Mouse (Mus musculus): ENCODE measurements around the gene Ap3b1. TPM values are rescaled to one million over a fixed set of nuclear protein-coding genes. Genes with fewer than 3 reads are reported as not detected.

The Ap3b1 gene
- polyA plus RNA-seq, 1 experiment from 2014 or later = 169 TPM

DNA sequence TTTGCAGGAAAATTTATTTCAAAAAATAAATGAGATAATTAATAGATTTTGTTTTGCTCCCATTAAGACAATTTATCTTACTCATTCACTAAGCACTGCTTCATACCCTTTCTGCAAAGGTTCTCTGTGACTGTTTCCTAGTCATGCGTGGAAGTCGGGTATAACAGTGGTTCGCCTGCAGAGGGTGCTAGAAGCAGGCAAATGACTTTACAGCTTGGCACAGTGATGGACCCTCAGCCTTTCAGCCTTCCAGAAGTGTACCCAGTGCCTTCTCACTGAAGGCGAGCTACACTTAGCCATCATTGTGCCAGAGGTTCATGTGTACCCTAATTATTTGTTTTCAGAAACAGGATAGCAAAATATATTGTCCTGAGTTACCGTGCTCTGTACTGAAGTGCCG, 92.5 kb downstream of the Ap3b1 start:
- peaks cover 78% of the 10 kb centered on the region for H3K36me3 ChIP-seq (ENCODE audit: inconsistent target)
- 79% methylated on average over 6 of the region's 6 CpGs for WGBS (ENCODE audit: missing documents)
- H3K79me2 ChIP-seq (ENCODE audit: inconsistent target) = no peaks in the 10 kb centered on the region

DNA sequence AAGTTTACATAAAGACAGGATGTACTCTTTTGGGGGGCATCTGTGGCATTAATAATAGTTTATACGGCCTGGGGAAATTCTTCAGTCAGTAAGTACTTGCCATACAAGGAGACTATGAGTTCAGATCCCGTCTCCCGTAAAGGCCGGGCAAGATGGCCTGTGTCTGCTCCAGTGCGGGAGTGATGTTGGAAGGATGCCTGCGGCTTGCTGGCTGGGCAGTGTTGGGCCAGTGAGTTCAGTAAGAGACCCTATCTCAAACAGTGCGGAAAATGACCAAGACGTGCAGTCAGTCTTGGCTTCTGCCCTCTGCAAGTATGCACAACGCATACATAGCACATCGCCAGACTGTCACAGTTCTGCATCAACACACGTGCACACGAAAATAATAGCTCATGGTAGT, 95.4 kb downstream of the Ap3b1 start:
- Histone ChIP-seq H3K79me2 (ENCODE audit: inconsistent target) (no peaks in the 10 kb centered on the region), H3K36me3 (ENCODE audit: inconsistent target) (peaks cover 79% of the 10 kb centered on the region), H3K27ac (no peak overlapping the region), H3K4me3 (ENCODE audit: inconsistent target) (no peak overlapping the region)
- WGBS (ENCODE audit: missing documents) = 94% methylated on average over 10 of the region's 12 CpGs

More for the DNA sequence above, 92.5 kb downstream of the Ap3b1 start:
- Histone ChIP-seq H3K4me3 (ENCODE audit: inconsistent target) (no peak overlapping the region), H3K27ac (no peak overlapping the region)

DNA sequence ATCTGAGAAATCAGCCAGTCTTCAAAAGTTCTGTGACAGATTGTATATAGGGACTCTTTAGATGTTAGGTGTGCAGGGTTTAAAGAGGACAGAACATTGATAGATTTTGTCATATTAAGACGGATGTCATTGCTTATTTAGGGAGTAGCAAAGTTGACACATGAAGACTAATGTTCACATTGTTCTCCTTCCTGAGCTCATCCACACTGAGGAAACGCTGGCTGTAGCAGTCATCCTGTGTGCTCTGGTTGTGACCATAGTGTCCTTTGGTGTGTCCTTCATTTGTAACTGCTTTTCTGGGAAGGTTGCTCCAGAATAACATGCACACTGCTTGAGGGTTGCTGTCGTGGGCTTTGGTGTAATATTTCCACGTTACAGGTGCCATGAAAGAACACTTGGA, 100.4 kb downstream of the Ap3b1 start:
- Histone ChIP-seq H3K36me3 (ENCODE audit: inconsistent target) (peaks cover 80% of the 10 kb centered on the region), H3K79me2 (ENCODE audit: inconsistent target) (no peaks in the 10 kb centered on the region), H3K27ac (no peak overlapping the region), H3K4me3 (ENCODE audit: inconsistent target) (no peak overlapping the region)
- WGBS (ENCODE audit: missing documents) = 93% methylated on average over 4 of the region's 4 CpGs

DNA sequence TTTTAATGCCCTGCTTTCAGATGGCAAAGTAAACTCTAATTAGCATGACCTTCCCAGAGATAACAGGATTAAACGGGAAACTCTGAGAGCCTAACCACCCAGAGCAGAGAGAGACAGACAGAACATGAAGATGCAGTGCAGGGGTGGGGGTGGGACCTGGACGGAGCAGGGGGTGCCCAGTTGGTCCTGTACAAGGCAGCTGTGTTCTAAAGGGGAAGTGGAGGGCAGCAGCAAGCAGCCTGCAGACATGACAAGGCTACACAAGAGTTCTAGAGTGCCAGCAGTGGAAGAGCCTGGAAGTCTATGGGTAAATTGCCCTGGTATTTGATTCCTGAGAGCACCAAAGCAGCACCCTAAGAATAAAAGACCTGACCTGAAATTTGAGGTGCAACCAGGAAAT, 105.5 kb downstream of the Ap3b1 start:
- Histone ChIP-seq H3K79me2 (ENCODE audit: inconsistent target) (no peaks in the 10 kb centered on the region), H3K27ac (no peak overlapping the region), H3K4me3 (ENCODE audit: inconsistent target) (no peak overlapping the region), H3K36me3 (ENCODE audit: inconsistent target) (peaks cover 37% of the 10 kb centered on the region)
- 40% methylated on average over 2 of the region's 2 CpGs for WGBS (ENCODE audit: missing documents)

DNA sequence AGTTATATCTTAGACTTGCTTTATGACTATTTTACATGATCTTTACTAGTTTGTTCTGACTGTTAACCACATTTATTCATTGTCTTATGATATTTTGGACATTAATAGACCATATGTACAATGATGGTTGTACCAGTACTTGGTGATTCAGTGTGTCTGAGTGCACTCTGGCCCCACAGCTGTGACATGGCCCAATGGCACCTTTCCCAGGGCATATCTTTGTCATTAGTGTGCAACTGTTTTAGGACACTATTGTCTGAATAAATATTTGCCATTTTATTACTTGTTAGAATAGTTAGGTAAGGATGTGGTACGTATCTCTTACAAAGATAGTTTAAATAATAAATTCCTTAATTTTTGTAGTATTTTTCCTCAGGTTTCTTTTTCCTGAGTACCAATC, 109.8 kb downstream of the Ap3b1 start:
- WGBS (ENCODE audit: missing documents) = 100% methylated on average over 1 of the region's 1 CpGs
- Histone ChIP-seq H3K79me2 (ENCODE audit: inconsistent target) (no peaks in the 10 kb centered on the region), H3K36me3 (ENCODE audit: inconsistent target) (peaks cover 44% of the 10 kb centered on the region), H3K4me3 (ENCODE audit: inconsistent target) (no peak overlapping the region), H3K27ac (no peak overlapping the region)

DNA sequence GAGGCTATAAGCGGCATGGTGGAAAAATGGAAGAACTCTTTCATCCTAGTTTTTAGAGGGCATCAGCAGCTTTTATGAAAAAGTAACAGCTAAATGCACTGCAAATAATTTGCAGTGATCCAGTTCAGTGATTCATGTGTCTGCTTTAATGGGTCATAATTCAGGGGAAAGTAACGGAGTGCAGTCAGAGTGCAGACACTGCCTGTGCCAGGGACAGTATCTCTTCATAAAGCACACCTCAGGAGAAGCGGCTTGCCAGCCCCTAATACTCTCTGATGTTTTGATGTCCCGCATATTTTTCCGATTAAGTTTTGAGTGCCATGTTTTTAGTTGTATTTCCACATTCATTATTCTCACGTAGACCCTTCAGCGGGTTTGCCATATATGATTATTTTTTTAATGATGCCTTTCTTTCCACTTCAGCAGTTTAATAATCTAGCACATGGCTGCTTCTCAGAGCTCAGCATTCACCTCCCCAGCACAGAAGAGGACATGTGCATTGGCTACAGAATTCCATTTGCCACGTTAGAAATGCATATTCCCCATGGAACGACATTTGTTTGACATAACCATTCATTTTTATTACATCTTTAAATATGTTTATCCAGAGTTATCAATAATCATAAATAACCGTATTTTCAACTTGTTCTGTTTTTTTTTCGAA, 112.4 kb downstream of the Ap3b1 start:
- Histone ChIP-seq H3K27ac (no peak overlapping the region), H3K36me3 (ENCODE audit: inconsistent target) (peaks cover 38% of the 10 kb centered on the region), H3K79me2 (ENCODE audit: inconsistent target) (no peaks in the 10 kb centered on the region), H3K4me3 (ENCODE audit: inconsistent target) (no peak overlapping the region)
- 94% methylated on average over 11 of the region's 11 CpGs for WGBS (ENCODE audit: missing documents)

DNA sequence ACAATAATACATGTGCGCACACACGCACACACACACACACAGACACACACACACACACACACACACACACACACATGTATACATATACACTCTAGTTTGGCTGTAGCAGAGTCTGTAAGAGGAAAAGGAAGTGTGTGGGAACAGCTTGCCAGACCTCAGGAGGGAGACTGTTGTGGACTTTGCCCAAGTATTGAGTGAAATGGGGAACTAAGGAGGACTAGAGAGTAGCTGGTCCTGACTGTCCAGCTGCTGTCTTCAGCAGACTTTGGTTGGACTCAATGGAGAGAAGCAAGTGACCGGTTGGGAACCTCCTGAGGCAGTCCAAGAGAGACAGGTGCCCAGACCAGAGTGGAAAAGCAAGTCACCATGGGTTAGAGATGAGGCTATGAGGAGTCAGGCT, 117.4 kb downstream of the Ap3b1 start:
- Histone ChIP-seq H3K36me3 (ENCODE audit: inconsistent target) (peaks cover 52% of the 10 kb centered on the region), H3K4me3 (ENCODE audit: inconsistent target) (no peak overlapping the region), H3K27ac (no peak overlapping the region), H3K79me2 (ENCODE audit: inconsistent target) (no peaks in the 10 kb centered on the region)
- WGBS (ENCODE audit: missing documents) = 22% methylated on average over 3 of the region's 3 CpGs

DNA sequence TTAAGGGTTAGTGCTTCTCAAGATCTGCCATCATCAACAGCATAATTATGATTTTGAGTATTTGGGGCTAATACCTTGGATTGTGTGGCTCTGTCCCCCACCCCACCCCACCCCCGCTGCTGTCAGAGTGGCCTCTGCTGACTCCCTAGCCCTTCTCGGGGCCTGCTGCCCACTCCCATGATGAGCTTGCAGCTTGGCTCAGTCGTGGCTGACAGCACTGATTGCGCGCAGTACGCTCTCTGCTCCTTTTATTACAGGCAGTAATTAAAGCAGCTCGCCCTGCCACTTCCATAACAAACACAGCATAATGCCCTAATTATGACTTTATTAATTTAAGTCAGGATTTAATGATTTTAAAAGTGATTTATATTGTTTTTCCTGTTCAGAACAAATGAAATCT, 121.5 kb downstream of the Ap3b1 start:
- Histone ChIP-seq H3K79me2 (ENCODE audit: inconsistent target) (no peaks in the 10 kb centered on the region), H3K27ac (no peak overlapping the region), H3K4me3 (ENCODE audit: inconsistent target) (no peak overlapping the region), H3K36me3 (ENCODE audit: inconsistent target) (peaks cover 65% of the 10 kb centered on the region)
- 88% methylated on average over 7 of the region's 7 CpGs for WGBS (ENCODE audit: missing documents)

DNA sequence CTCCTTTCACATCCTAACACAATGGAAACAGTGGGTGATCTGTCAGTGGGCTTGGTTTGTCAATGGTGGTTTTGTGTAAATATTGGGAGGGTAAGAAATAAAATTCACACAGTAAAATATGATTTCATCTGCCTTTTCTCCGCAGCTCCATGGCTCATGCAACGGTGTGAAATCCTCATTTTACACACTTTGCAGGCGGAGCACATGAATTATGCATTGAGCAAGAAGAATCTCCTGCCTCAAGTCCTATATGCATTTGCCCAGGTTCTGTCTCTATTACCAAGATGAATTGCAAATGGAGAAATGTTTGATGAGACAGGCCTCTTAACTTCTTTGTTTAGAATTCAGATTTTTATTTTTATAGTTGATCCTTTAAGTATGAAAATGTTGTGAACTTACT, 131.9 kb downstream of the Ap3b1 start:
- 100% methylated on average over 3 of the region's 3 CpGs for WGBS (ENCODE audit: missing documents)
- no peak overlapping the region for H3K4me3 ChIP-seq (ENCODE audit: inconsistent target)
- peaks cover 67% of the 10 kb centered on the region for H3K36me3 ChIP-seq (ENCODE audit: inconsistent target)

DNA sequence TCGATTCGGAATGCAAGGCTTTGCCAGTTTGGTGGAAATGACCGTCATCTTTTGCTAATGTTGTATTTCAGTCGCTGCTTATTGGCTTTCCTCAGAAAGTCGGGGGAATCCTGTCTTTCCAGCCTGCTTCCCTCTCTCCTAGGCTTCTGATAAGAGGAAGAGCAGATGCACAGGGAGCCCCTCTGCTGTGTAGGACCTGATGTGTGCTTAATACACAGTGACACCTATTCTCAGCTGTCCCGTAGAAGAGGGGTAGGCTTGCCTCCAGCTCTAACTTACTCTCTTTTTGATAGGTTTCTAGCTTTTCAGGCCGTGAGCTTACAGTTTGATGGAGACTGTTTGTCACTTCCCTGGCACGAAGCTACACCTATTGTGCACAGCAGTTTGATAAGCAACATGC, 132.4 kb downstream of the Ap3b1 start:
- Histone ChIP-seq H3K79me2 (ENCODE audit: inconsistent target) (no peaks in the 10 kb centered on the region), H3K27ac (no peak overlapping the region), H3K36me3 (ENCODE audit: inconsistent target) (peaks cover 67% of the 10 kb centered on the region), H3K4me3 (ENCODE audit: inconsistent target) (no peak overlapping the region)
- 97% methylated on average over 8 of the region's 8 CpGs for WGBS (ENCODE audit: missing documents)

More for the DNA sequence above, 131.9 kb downstream of the Ap3b1 start:
- Histone ChIP-seq H3K27ac (no peak overlapping the region), H3K79me2 (ENCODE audit: inconsistent target) (no peaks in the 10 kb centered on the region)

DNA sequence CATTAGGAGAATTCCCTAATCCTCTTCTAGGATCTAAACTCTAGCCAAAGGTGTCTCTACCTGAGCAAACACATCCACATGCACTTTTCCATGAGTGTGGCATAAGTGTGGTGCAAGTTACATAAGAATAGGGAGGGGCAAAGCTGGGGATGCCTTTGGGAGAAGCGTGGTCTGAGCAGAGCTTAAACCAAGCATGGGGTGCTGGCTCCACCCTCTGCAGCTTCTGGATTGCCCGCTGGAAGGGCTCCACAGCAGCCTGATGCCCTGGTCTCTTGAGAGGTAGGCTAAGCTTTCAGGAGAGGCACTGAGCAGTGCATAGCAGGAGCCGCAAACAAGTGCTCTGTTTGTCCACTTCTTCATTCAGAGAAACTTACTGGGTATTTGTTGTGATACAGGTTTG, 138.8 kb downstream of the Ap3b1 start:
- 93% methylated on average over 3 of the region's 3 CpGs for WGBS (ENCODE audit: missing documents)
- Histone ChIP-seq H3K27ac (no peak overlapping the region), H3K4me3 (ENCODE audit: inconsistent target) (no peak overlapping the region), H3K36me3 (ENCODE audit: inconsistent target) (peaks cover 39% of the 10 kb centered on the region), H3K79me2 (ENCODE audit: inconsistent target) (no peaks in the 10 kb centered on the region)

DNA sequence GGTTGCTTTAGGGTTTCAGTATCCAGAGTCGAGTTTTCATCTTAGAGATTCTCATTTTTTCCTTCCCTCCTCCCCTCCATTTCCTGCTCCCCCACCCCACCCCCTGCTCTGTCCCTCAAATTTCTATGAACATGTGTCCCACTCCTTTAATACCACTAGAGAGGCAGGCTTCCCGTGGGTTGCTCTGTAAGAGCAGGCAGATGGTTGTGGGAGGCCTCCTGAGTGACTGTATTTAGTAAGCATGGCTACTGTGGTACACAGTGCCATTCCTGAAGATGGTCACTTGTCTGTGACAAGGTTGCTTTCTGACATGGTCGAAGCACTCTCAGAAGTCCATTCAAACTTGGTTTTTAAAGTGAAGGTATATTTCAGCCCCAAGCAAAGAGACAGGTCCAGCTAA, 147.7 kb downstream of the Ap3b1 start:
- Histone ChIP-seq H3K27ac (no peak overlapping the region), H3K79me2 (ENCODE audit: inconsistent target) (no peaks in the 10 kb centered on the region), H3K36me3 (ENCODE audit: inconsistent target) (peaks cover 48% of the 10 kb centered on the region), H3K4me3 (ENCODE audit: inconsistent target) (no peak overlapping the region)
- 84% methylated on average over 3 of the region's 3 CpGs for WGBS (ENCODE audit: missing documents)

DNA sequence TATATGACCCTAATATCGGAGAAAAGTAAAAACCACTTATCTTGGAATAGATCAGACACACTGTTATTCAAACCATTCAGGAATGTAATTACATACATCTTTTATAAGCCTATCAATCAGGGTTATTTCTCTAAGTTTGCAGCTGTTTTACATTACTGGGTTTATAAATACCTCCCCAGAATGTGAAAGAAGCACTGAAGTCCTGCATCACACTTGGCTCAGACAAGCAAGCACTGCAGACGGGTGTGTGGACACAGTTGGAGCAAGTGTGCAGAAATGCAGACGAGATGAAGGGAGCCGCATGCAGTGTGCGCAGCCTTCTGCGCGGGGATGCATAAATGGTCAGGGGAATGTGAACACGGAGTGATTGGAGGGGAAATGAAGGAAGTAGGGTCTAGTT, 149.6 kb downstream of the Ap3b1 start:
- no peak overlapping the region for H3K4me3 ChIP-seq (ENCODE audit: inconsistent target)
- no peak overlapping the region for H3K27ac ChIP-seq
- no peaks in the 10 kb centered on the region for H3K79me2 ChIP-seq (ENCODE audit: inconsistent target)
- H3K36me3 ChIP-seq (ENCODE audit: inconsistent target) = peaks cover 42% of the 10 kb centered on the region
- WGBS (ENCODE audit: missing documents) = 98% methylated on average over 7 of the region's 8 CpGs

DNA sequence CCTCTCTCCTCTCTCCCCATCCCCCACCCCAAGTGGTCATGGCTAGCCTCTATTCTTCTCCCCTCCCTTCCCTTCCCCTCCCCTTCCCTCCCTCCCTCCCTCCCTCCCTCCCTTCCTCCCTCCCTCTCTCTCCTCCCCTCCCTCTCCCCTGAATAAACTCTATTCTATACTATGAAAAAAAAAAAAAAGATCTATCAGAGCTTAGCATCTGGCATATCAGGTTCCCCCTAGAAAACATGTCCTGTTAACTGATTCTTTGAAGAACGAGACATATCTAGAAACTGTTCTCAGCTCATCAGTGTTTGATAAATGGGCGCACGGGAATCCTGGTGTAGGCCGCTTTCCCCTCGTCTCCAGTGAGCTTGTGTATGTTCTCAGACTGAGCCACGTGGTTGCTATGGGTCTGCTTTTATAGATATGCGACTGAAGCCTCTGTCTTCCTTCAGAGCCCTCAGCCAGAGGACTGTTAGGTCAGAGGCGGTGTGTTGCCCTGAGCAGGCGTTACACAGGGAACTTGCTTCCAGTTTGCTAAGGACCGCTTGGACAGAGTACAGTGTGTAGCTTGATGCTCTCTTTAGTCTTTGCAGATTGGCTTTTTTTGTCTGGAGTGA, 154.5 kb downstream of the Ap3b1 start:
- peaks cover 15% of the 10 kb centered on the region; the same call in 1 of the 2 replicates for H3K36me3 ChIP-seq (ENCODE audit: inconsistent target)
- H3K27ac ChIP-seq = no peak overlapping the region
- no peaks in the 10 kb centered on the region for H3K79me2 ChIP-seq (ENCODE audit: inconsistent target)
- 94% methylated on average over 10 of the region's 10 CpGs for WGBS (ENCODE audit: missing documents)
- no peak overlapping the region for H3K4me3 ChIP-seq (ENCODE audit: inconsistent target)

DNA sequence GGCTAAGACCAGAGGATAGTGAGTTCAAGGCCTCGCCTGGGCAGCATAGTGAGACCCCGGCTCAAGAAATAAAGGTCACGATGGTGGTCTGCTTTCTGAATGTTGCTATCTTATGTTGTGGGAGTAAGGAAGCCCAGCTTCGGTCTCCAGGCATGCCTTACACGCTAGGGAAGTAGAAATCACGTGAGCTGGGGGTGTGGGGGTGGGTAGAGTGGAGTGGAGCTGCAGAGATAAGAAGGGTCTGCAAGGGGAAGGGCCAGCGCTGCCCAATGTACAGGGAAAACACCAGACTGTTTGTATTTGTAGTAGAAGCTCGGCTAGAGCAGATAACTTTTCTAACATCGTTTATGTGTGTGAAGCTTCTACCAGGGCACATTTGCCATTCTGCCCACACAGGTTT, 155.1 kb downstream of the Ap3b1 start:
- Histone ChIP-seq H3K4me3 (ENCODE audit: inconsistent target) (no peak overlapping the region), H3K36me3 (ENCODE audit: inconsistent target) (peaks cover 8% of the 10 kb centered on the region; the same call in 1 of the 2 replicates), H3K27ac (no peak overlapping the region), H3K79me2 (ENCODE audit: inconsistent target) (no peaks in the 10 kb centered on the region)
- WGBS (ENCODE audit: missing documents) = 89% methylated on average over 9 of the region's 9 CpGs

DNA sequence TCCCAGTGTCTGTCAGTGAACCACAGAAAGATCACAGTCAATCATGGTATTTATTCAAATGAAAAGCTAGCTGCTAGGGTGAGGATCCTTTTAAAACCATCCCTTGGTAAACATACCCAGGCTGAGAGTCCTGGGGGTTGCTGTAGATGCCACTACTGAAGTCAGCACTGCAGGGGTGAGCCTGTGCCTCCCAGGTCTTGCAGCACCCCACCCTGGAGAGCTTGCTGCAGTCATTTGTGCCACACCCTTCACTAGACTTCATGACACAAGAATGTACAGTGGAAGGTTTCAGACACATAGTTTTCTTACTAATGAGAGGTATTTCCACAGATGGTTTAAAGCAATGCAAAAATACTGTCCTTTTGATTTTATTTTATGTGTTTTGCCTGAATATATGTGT, 156.2 kb downstream of the Ap3b1 start:
- H3K36me3 ChIP-seq (ENCODE audit: inconsistent target) = peaks cover 4% of the 10 kb centered on the region; the same call in 1 of the 2 replicates
- H3K4me3 ChIP-seq (ENCODE audit: inconsistent target) = no peak overlapping the region
- H3K27ac ChIP-seq = no peak overlapping the region
- no peaks in the 10 kb centered on the region for H3K79me2 ChIP-seq (ENCODE audit: inconsistent target)
